Mouse (Mus musculus) liver, adult 2 months (tissue): ENCODE measurements around the gene Slc39a8.
A peak's percentile ranks its signal among the peaks of the same experiment; 100 is the strongest.

Experiments
- CTCF ChIP-seq: fragments of 200-500 bp; IDR thresholded peaks from 2 replicates; pipeline ENCODE4 v1.5.1; 2011; ENCODE audit warnings: low read depth, low read length, control low read depth
- POLR2A ChIP-seq: fragments of 200-500 bp; IDR thresholded peaks from 2 replicates; pipeline ENCODE4 v1.6.1; 2011; ENCODE audit warnings: low read length, control low read depth; ENCODE audit not compliant: insufficient read depth; ENCODE audit errors: extremely low read depth

GRCm38 (mm10) chr3:135903366-135903765, 78.3 kb downstream of the Slc39a8 start:
- 0 out of 2 replicates have a peak, but pooled peaks have one; percentile 10 for TF ChIP-seq CTCF
- no peak for TF ChIP-seq POLR2A
